Mouse (Mus musculus): ENCODE results near the gene Tnfaip8l2.

DNA sequence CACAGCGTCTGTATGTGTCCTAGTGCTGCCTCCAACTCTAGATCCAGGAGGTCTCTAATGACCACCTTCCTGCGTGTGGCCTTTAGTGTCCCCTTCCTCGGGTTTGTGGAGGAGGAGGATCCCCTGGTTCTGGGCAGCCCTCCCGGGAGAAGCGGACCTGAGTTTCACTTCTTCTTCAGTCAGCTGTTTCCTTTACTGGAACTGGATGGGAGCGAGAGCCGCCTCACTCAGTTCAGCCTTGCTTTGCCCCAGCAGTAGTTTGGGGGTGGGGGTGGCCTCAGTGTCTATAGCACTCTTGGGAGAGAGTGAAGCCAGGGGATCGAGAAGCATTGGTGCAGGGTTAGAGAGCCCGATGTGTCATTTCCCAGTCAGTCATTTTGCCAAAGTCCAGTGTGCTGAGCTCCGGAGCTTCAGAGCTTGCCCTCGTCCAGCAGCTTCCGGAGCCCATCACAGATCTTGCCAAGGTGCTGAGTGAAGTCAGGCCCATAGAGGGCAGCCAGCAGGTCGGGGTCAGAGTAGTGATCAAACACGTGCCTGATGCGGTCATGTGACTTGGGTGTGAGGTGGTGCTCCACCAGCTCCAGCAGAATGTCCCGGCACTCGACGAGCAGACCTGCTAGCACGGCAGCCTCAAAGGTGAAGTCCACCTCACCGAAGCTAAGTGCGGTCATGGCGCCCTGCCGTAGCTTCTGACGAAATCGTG, 2.4 kb downstream of the Tnfaip8l2 start:
- TF ChIP-seq CTCF (IDR thresholded peaks at IDR 0.05; ENCODE audit: borderline replicate concordance, control insufficient read depth, extremely low read depth, insufficient read depth, low read length, poor library complexity) (no peak), POLR2A (IDR thresholded peaks at IDR 0.05; ENCODE audit: control insufficient read depth, extremely low read depth, insufficient read depth, low read length, poor library complexity) (no peak)

Measured in thymus, adult 2 months (tissue).